Mouse (Mus musculus): Measurements from ENCODE around the gene Schip1. TPM values are rescaled to one million over a fixed set of nuclear protein-coding genes. Genes with fewer than 3 reads are reported as not detected.
"Not testable (repeated sequence)": the region's sequence is repeated elsewhere in the genome, so short reads cannot be mapped to it uniquely, and the experiment has no call there.

Gene Schip1
- polyA plus RNA-seq (2012; rRNA removed) = 5.0 and 5.2 TPM in 2 replicates

- no peak for DNase-seq (ENCODE audit: low read depth)
Observed at GRCm38 (mm10) chr3:68064731-68065130, at the start of gene Schip1. Schip1 (plus strand) TSS chr3:68064802.

- DNase-seq (ENCODE audit: low read depth) = no peak
Observed at GRCm38 (mm10) chr3:68015786-68016185, 48.8 kb upstream of the Schip1 start.

- DNase-seq (ENCODE audit: low read depth) = no peak
Observed at GRCm38 (mm10) chr3:68019401-68019800, 45.2 kb upstream of the Schip1 start.

GRCm38 (mm10) chr3:68036097-68036496 is 28.5 kb upstream of the Schip1 start:
- no peak for DNase-seq (ENCODE audit: low read depth)

GRCm38 (mm10) chr3:68042951-68043350 is 21.7 kb upstream of the Schip1 start:
- DNase-seq (ENCODE audit: low read depth) = no peak

- no peak for DNase-seq (ENCODE audit: low read depth)
Observed at GRCm38 (mm10) chr3:68045475-68046416, 18.9 kb upstream of the Schip1 start.

- no peak for DNase-seq (ENCODE audit: low read depth)
Observed at GRCm38 (mm10) chr3:68053538-68053937, 11.1 kb upstream of the Schip1 start.

- DNase-seq (ENCODE audit: low read depth) = no peak
Observed at GRCm38 (mm10) chr3:68055071-68055470, 9.5 kb upstream of the Schip1 start.

- no peak for DNase-seq (ENCODE audit: low read depth)
Observed at GRCm38 (mm10) chr3:68056373-68057275, 8.0 kb upstream of the Schip1 start.

GRCm38 (mm10) chr3:68059162-68059800 is 5.3 kb upstream of the Schip1 start:
- DNase-seq (ENCODE audit: low read depth) = no peak

GRCm38 (mm10) chr3:68071395-68072386 is 7.1 kb downstream of the Schip1 start:
- DNase-seq (ENCODE audit: low read depth) = no peak

- no peak for DNase-seq (ENCODE audit: low read depth)
Observed at GRCm38 (mm10) chr3:68077406-68077805, 12.8 kb downstream of the Schip1 start.

- DNase-seq (ENCODE audit: low read depth) = no peak
Observed at GRCm38 (mm10) chr3:68085024-68085423, 20.4 kb downstream of the Schip1 start.

- no peak for DNase-seq (ENCODE audit: low read depth)
Observed at GRCm38 (mm10) chr3:68092108-68092507, 27.5 kb downstream of the Schip1 start.

- DNase-seq (ENCODE audit: low read depth) = no peak
Observed at GRCm38 (mm10) chr3:68096724-68097431, 32.3 kb downstream of the Schip1 start.

- not testable (repeated sequence) for DNase-seq (ENCODE audit: low read depth)
Observed at GRCm38 (mm10) chr3:68099561-68099960, 35.0 kb downstream of the Schip1 start.

- DNase-seq (ENCODE audit: low read depth) = no peak
Observed at GRCm38 (mm10) chr3:68101343-68101742, 36.7 kb downstream of the Schip1 start.

- DNase-seq (ENCODE audit: low read depth) = no peak
Observed at GRCm38 (mm10) chr3:68105081-68105685, 40.6 kb downstream of the Schip1 start.

GRCm38 (mm10) chr3:68121338-68121737 is 56.7 kb downstream of the Schip1 start:
- DNase-seq (ENCODE audit: low read depth) = no peak

Data from gonadal fat pad, adult 2 months (tissue).